Mouse (Mus musculus) MEL (cell line): ENCODE results near the gene Gnb1l. TPM values are rescaled to one million over a fixed set of nuclear protein-coding genes. Genes with fewer than 3 reads are reported as not detected.

Source experiments
- DNase-seq: peaks from one replicate; pipeline ENCODE4 v3.0.0; 2011; ENCODE audit warnings: low read depth, low spot score
- H3K27ac ChIP-seq: 2 replicates; pipeline ENCODE4 v1.5.1; 2012; ENCODE audit warnings: low read depth, mild to moderate bottlenecking, control low read depth, low read length, moderate library complexity; ENCODE audit not compliant: control insufficient read depth
- H3K27me3 ChIP-seq, 2 experiments: fragments of 150-350 bp in 1 of 2; sonication (generic) in 1 of 2; 2 replicates each; pipeline ENCODE4 v1.6.1; 2012; ENCODE audit warnings: low read length in 2 of 2, mild to moderate bottlenecking in 2 of 2, improper control_type of control experiment in 1 of 2, moderate library complexity in 1 of 2; ENCODE audit not compliant: insufficient read depth in 2 of 2, control insufficient read depth in 1 of 2
- H3K36me3 ChIP-seq, 2 experiments: 2 replicates each; pipeline ENCODE4 v1.6.1; 2012 to 2014; ENCODE audit warnings: low read length in 2 of 2, improper control_type of control experiment in 1 of 2, inconsistent platforms in 1 of 2, mild to moderate bottlenecking in 1 of 2; ENCODE audit not compliant: insufficient read depth in 2 of 2, control insufficient read depth in 1 of 2
- H3K4me1 ChIP-seq, 2 experiments: fragments of 150-350 bp in 1 of 2; sonication (generic) in 1 of 2; 2 replicates each; pipeline ENCODE4 v1.6.1; 2012; ENCODE audit warnings: low read length in 2 of 2, improper control_type of control experiment in 1 of 2, mild to moderate bottlenecking in 1 of 2; ENCODE audit not compliant: insufficient read depth in 2 of 2, control insufficient read depth in 1 of 2
- H3K4me3 ChIP-seq, 2 experiments: fragments of 150-350 bp in 1 of 2; sonication (generic) in 1 of 2; 2 replicates each; pipeline ENCODE4 v1.5.1; 2012; ENCODE audit warnings: low read depth in 2 of 2, low read length in 2 of 2, mild to moderate bottlenecking in 2 of 2, moderate library complexity in 2 of 2, control low read depth in 1 of 2, improper control_type of control experiment in 1 of 2; ENCODE audit not compliant: control insufficient read depth in 1 of 2, insufficient read depth in 1 of 2
- H3K79me2 ChIP-seq: 2 replicates; pipeline ENCODE4 v1.6.1; 2012; ENCODE audit warnings: mild to moderate bottlenecking, low read length, moderate library complexity; ENCODE audit not compliant: control insufficient read depth, poor library complexity, insufficient read depth
- H3K9ac ChIP-seq: 2 replicates; pipeline ENCODE4 v1.6.1; 2012; ENCODE audit warnings: low read depth, mild to moderate bottlenecking, control low read depth, low read length, moderate library complexity; ENCODE audit not compliant: control insufficient read depth, poor library complexity, severe bottlenecking
- H3K9me3 ChIP-seq: fragments of 150-350 bp; sonication (generic); replicated peaks from 2 replicates; pipeline ENCODE4 v1.6.1; 2012; ENCODE audit warnings: mild to moderate bottlenecking, low read length, improper control_type of control experiment, moderate library complexity; ENCODE audit not compliant: insufficient read depth
- BHLHE40 ChIP-seq: IDR thresholded peaks from 2 replicates; pipeline ENCODE4 v1.6.1; 2012; ENCODE audit warnings: low read depth, mild to moderate bottlenecking, inconsistent platforms, low read length, improper control_type of control experiment, borderline replicate concordance
- CHD1 ChIP-seq: IDR thresholded peaks from 2 replicates; pipeline ENCODE4 v1.6.1; 2012; ENCODE audit warnings: low read depth, mild to moderate bottlenecking, inconsistent platforms, low read length, improper control_type of control experiment
- CTCF ChIP-seq, 3 experiments: IDR thresholded peaks in 2 of 3; conservative IDR thresholded peaks in 1 of 3; 2 replicates each; pipeline ENCODE4 v1.5.1; 2011 to 2012; ENCODE audit warnings: low read length in 3 of 3, low read depth in 2 of 3, mild to moderate bottlenecking in 2 of 3, improper control_type of control experiment in 1 of 3, inconsistent platforms in 1 of 3, mixed read lengths in 1 of 3, moderate library complexity in 1 of 3; ENCODE audit not compliant: control insufficient read depth in 1 of 3, insufficient read depth in 1 of 3, poor library complexity in 1 of 3, severe bottlenecking in 1 of 3
- E2F4 ChIP-seq: IDR thresholded peaks from 2 replicates; pipeline ENCODE4 v1.6.1; 2011; ENCODE audit warnings: low read depth, low read length, improper control_type of control experiment, borderline replicate concordance
- ELF1 ChIP-seq: IDR thresholded peaks from 2 replicates; pipeline ENCODE4 v1.6.1; 2014; ENCODE audit warnings: low read depth, mild to moderate bottlenecking, inconsistent platforms, low read length, improper control_type of control experiment, moderate library complexity
- ETS1 ChIP-seq: IDR thresholded peaks from 2 replicates; pipeline ENCODE4 v1.6.1; 2012; ENCODE audit warnings: low read depth, mild to moderate bottlenecking, inconsistent platforms, low read length, improper control_type of control experiment, moderate library complexity
- GABPA ChIP-seq: IDR thresholded peaks from 2 replicates; pipeline ENCODE4 v1.6.1; 2012; ENCODE audit warnings: low read depth, mild to moderate bottlenecking, inconsistent platforms, low read length, improper control_type of control experiment, moderate library complexity
- GATA1 ChIP-seq: IDR thresholded peaks from 2 replicates; pipeline ENCODE4 v1.6.1; 2011; ENCODE audit warnings: low read depth, low read length, improper control_type of control experiment
- JUND ChIP-seq: IDR thresholded peaks from 2 replicates; pipeline ENCODE4 v1.6.1; 2011; ENCODE audit warnings: low read depth, mild to moderate bottlenecking, improper control_type of control experiment, low read length
- MAFK ChIP-seq: IDR thresholded peaks from 2 replicates; pipeline ENCODE4 v1.6.1; 2011; ENCODE audit warnings: low read depth, mild to moderate bottlenecking, low read length, improper control_type of control experiment, borderline replicate concordance
- MAX ChIP-seq: IDR thresholded peaks from 2 replicates; pipeline ENCODE4 v1.6.1; 2011; ENCODE audit warnings: low read length, improper control_type of control experiment
- MAZ ChIP-seq: IDR thresholded peaks from 2 replicates; pipeline ENCODE4 v1.6.1; 2012; ENCODE audit warnings: low read depth, mild to moderate bottlenecking, inconsistent platforms, low read length, improper control_type of control experiment
- MXI1 ChIP-seq: IDR thresholded peaks from 2 replicates; pipeline ENCODE4 v1.6.1; 2011; ENCODE audit warnings: mild to moderate bottlenecking, low read depth, low read length, improper control_type of control experiment
- MYB ChIP-seq: IDR thresholded peaks from 2 replicates; pipeline ENCODE4 v1.6.1; 2011; ENCODE audit warnings: mild to moderate bottlenecking, low read depth, low read length, improper control_type of control experiment
- NRF1 ChIP-seq: IDR thresholded peaks from 2 replicates; pipeline ENCODE4 v1.6.1; 2014; ENCODE audit warnings: low read depth, mild to moderate bottlenecking, inconsistent platforms, low read length, improper control_type of control experiment, moderate library complexity; ENCODE audit not compliant: poor library complexity, insufficient read depth, severe bottlenecking
- POLR2AphosphoS2 ChIP-seq: IDR thresholded peaks from 2 replicates; pipeline ENCODE4 v1.6.1; 2011; ENCODE audit warnings: low read length, improper control_type of control experiment
- POLR2AphosphoS5 ChIP-seq: IDR thresholded peaks from 2 replicates; pipeline ENCODE4 v1.6.1; 2012; ENCODE audit warnings: low read depth, borderline replicate concordance, mild to moderate bottlenecking, inconsistent platforms, low read length, moderate library complexity, mixed read lengths
- RAD21 ChIP-seq: IDR thresholded peaks from 2 replicates; pipeline ENCODE4 v1.6.1; 2011; ENCODE audit warnings: mild to moderate bottlenecking, low read depth, low read length, improper control_type of control experiment
- RCOR1 ChIP-seq: IDR thresholded peaks from 2 replicates; pipeline ENCODE4 v1.6.1; 2012; ENCODE audit warnings: low read depth, mild to moderate bottlenecking, inconsistent platforms, low read length, improper control_type of control experiment
- TAL1 ChIP-seq: IDR thresholded peaks from 2 replicates; pipeline ENCODE4 v1.6.1; 2012; ENCODE audit warnings: mild to moderate bottlenecking, inconsistent platforms, low read length, moderate library complexity, mixed read lengths
- TBP ChIP-seq: IDR thresholded peaks from 2 replicates; pipeline ENCODE4 v1.8.0; 2011; ENCODE audit warnings: low read depth, low read length, improper control_type of control experiment
- TCF12 ChIP-seq: IDR thresholded peaks from 2 replicates; pipeline ENCODE4 v1.6.1; 2014; ENCODE audit warnings: low read depth, mild to moderate bottlenecking, inconsistent platforms, low read length, improper control_type of control experiment, moderate library complexity
- UBTF ChIP-seq: IDR thresholded peaks from 2 replicates; pipeline ENCODE4 v1.6.1; 2012; ENCODE audit warnings: low read depth, mild to moderate bottlenecking, inconsistent platforms, low read length, improper control_type of control experiment, moderate library complexity, borderline replicate concordance; ENCODE audit not compliant: insufficient read depth
- USF1 ChIP-seq: IDR thresholded peaks from 2 replicates; pipeline ENCODE4 v1.6.1; 2014; ENCODE audit warnings: low read depth, mild to moderate bottlenecking, inconsistent platforms, low read length, improper control_type of control experiment, moderate library complexity
- ZKSCAN1 ChIP-seq: IDR thresholded peaks from 2 replicates; pipeline ENCODE4 v1.6.1; 2012; ENCODE audit warnings: low read depth, mild to moderate bottlenecking, inconsistent platforms, low read length, improper control_type of control experiment, moderate library complexity
- ZMIZ1 ChIP-seq: IDR thresholded peaks from 2 replicates; pipeline ENCODE4 v1.6.1; 2012; ENCODE audit warnings: low read depth, mild to moderate bottlenecking, inconsistent platforms, low read length, improper control_type of control experiment, moderate library complexity
- polyA plus RNA-seq, 2 experiments: library from polyadenylated mRNA; stranded (reverse) in 1 of 2; unstranded in 1 of 2; fragments of >175 nt in 1 of 2; fragments of >200 nt in 1 of 2; gene quantifications; 2 replicates each; pipeline versions ENCODE4 v1.2.1 to v1.2.4; 2012; ENCODE audit warnings: low replicate concordance in 2 of 2, low read depth in 1 of 2; ENCODE audit not compliant: insufficient read length in 2 of 2, insufficient read depth in 1 of 2, missing spikeins in 1 of 2
- total RNA-seq: library from RNA; depleted of rRNA; stranded (reverse); fragments of 300-350 nt; gene quantifications from 2 replicates; pipeline ENCODE4 v1.2.3, GENCODE M21; 2012

Gnb1l gene
- total and polyA plus RNA-seq, 3 experiments: 37.9 to 47.8 TPM; not detected in 1

DNA sequence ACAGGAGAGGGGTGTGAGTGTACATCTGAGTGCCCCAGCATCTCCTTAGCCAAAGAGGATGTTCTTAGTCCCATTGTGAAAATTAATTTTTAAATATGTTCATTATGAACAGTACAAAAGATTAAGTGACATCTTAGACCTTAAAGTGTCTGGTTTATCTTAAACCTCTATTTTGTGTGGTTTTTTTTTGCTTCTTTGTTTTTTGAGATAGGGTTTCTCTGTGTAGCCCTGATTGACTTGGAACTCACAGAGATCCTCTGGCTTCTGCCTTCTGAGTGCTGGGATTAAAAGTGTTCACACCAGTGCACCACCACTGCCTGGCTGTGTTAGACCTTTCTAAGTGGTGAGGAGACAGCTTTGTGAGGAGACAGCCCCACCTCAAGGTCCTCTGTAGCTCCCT lies 39.9 kb upstream of the Gnb1l start (continued):
- TF ChIP-seq E2F4: no peak

DNA sequence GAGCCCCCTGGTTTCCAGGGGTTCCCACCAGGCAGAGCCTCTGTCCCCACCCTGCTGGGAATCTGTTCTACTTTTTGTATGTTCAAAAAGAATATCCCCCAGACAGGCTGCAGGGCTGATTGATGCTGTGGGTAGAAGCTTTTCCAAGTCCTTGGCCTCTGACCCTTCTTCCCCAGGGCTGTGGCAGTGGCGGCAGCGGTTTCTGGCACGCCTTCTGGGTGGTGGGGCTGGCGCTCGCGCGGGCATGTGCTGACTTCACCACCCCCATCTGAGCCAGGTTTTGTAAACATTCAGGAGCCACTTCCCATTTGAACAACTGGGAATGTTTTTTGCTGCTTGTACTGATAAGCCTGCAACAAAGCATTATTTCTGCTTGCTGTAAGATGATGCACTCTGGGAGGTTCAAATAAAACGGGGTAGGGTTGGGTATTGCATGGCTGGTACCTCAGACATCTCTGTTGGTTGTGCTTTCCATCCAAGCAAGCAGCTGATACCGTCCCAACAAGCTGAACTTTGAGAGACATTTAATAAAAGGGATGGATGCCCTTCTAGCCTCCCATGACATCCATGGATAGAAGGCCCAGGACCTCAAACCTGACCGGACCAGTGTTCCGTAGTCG lies 39.1 kb upstream of the Gnb1l start:
- H3K27me3 ChIP-seq: no peaks in the 10 kb centered on the region
- peak overlapping the region in 1 of 2 experiments; percentile 7; a peak in 2 of 4 replicates for H3K4me3 ChIP-seq
- peaks cover 9 to 36% of the 10 kb centered on the region in 2 experiments for H3K4me1 ChIP-seq
- H3K9ac ChIP-seq: peak overlapping the region; percentile 4; the same call in 1 of the 2 replicates
- peaks cover 0 to 26% of the 10 kb centered on the region in 2 experiments for H3K36me3 ChIP-seq
- no peaks in the 10 kb centered on the region for H3K9me3 ChIP-seq
- DNase-seq: no peak
- H3K27ac ChIP-seq: peak overlapping the region; percentile 79
- no peak for TF ChIP-seq NRF1
- TF ChIP-seq BHLHE40: 0 out of 2 replicates have a peak, but pooled peaks have one; percentile 33
- TF ChIP-seq ETS1: peak; percentile 27; the same call in 1 of the 2 replicates
- TF ChIP-seq TCF12: 0 out of 2 replicates have a peak, but pooled peaks have one; percentile 11
- no peak for TF ChIP-seq GABPA
- no peak for TF ChIP-seq POLR2AphosphoS5
- H3K79me2 ChIP-seq: no peaks in the 10 kb centered on the region

DNA sequence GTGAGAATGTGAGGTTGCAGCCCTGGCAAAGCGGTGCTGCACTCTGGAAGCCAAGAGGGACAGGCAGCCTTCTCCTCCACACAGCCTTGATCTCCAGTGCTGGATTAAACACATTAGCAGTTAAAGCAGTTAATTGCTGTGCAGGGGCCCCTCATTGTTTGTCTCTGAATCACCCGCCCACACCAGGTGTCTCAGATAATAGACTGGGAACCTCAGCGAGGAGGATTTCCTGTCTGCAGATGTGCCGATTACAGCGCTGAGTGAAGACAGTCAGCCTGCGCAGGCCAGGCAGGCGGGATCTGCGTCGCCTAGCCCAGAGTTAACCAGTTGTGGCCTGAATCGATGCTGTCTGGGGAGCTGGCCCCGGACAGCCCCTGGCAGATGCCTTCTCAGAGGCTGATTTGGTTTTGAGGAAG lies 38.5 kb upstream of the Gnb1l start:
- Histone ChIP-seq H3K79me2 (no peaks in the 10 kb centered on the region), H3K36me3 (peaks cover 0 to 26% of the 10 kb centered on the region in 2 experiments), H3K27me3 (no peaks in the 10 kb centered on the region), H3K9ac (0 out of 2 replicates have a peak overlapping the region, but pooled peaks have one; percentile 0), H3K4me3 (peak overlapping the region in 1 of 2 experiments; percentile 7; a peak in 2 of 4 replicates), H3K9me3 (no peaks in the 10 kb centered on the region), H3K4me1 (peaks cover 9 to 41% of the 10 kb centered on the region in 2 experiments), H3K27ac (peak overlapping the region; percentile 79)
- DNase-seq: peak; percentile 95
- TF ChIP-seq ELF1 (no peak), UBTF (no peak), NRF1 (peak; percentile 79), USF1 (0 out of 2 replicates have a peak, but pooled peaks have one; percentile 23), E2F4 (peak; percentile 63; the same call in 1 of the 2 replicates), MYB (peak; percentile 99), BHLHE40 (peak; percentile 69; the same call in 1 of the 2 replicates), MAFK (peak; percentile 84), MAX (peak; percentile 72), ZKSCAN1 (no peak), JUND (peak; percentile 78), CHD1 (no peak), MAZ (peak; percentile 90), ETS1 (peak; percentile 95), ZMIZ1 (0 out of 2 replicates have a peak, but pooled peaks have one; percentile 53), POLR2AphosphoS2 (no peak), CTCF (IDR thresholded peaks at IDR 0.05 in 2 of 3, conservative IDR thresholded peaks at IDR 0.05 in 1 of 3; ENCODE audit: control insufficient read depth in 1 of 3, insufficient read depth in 1 of 3, low read depth in 2 of 3, low read length in 3 of 3, poor library complexity in 1 of 3, severe bottlenecking in 1 of 3) (no peak), RCOR1 (peak; percentile 100), TAL1 (peak; percentile 96), MXI1 (no peak; the same call in 1 of the 2 replicates), GATA1 (peak; percentile 97), TCF12 (peak; percentile 98), POLR2AphosphoS5 (no peak), RAD21 (no peak), TBP (no peak)
